Mouse (Mus musculus): Measurements from ENCODE around the gene Ptf1a.

DNA sequence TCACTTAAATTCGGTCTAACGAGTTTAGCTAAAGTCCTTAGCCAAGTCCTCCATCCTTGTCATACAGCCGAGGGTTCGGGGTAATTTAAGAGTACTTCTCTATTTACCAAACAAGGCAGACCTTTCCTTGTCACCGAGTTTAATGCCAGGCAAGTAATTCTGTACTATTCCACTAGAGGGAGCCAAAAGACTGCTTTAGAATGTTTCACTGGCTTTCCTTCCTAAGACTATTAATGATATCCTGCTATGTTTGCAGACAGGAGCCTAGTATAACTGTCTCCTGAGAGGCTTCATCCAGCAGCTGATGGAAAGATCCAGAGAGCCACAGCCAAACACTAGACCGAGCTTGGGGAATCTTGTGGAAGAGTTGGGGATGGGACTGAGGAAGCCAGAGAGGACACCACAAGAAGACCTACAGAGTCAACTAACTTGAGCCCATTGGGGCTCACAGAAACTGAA lies 30.4 kb upstream of the Ptf1a start:
- TF ChIP-seq POLR2A (IDR thresholded peaks at IDR 0.05; ENCODE audit: borderline replicate concordance, extremely low read depth, insufficient read depth, insufficient read length, poor library complexity, severe bottlenecking), result no peak
- TF ChIP-seq CTCF (IDR thresholded peaks at IDR 0.05; ENCODE audit: borderline replicate concordance, extremely low read depth, insufficient read depth, insufficient read length), result peak; percentile 55; the same call in 1 of the 2 replicates

Measured in brain, embryonic 14.5 days (tissue).